Mouse (Mus musculus): ENCODE data around the gene Capn5.

- TF ChIP-seq GATA1 (IDR thresholded peaks at IDR 0.05; ENCODE audit: borderline replicate concordance, low read length) (no peak), FLI1 (IDR thresholded peaks at IDR 0.05; ENCODE audit: low read length) (no peak)
Measured at GRCm38 (mm10) chr7:98173408-98173807, 4.7 kb downstream of the Capn5 start.

Measured in megakaryocyte, embryonic 14.5 days (primary cell).